Mouse (Mus musculus): Measurements from ENCODE around the gene Brdt.
"Not testable (repeated sequence)": the region's sequence is repeated elsewhere in the genome, so short reads cannot be mapped to it uniquely, and the experiment has no call there.

Brdt gene

GRCm38 (mm10) chr5:107317141-107317540 is 13.8 kb upstream of the Brdt start:
- in situ Hi-C loops (cut with MboI), result loop anchor here (10.0 kb wide), 1 partner anchor 462 kb away; no protein-coding TSS in a partner anchor

DNA sequence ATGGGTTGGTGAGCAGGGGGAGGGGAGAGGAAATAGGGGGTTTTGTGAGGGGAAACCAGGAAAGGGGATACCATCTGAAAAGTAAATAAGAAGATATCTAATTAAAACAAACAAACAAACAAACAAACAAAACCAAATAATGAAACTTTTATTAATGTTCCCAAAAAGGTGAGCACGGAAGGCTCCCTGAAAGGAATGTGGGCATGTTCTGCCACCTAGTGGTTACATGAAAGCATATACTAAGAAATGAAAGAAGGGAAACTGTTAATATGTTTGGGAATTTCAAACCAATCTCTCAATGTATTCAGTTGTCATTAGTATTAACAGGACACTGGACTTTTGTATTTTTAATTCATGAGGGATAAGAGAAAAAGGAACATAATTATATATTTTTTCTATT is 10.3 kb upstream of the Brdt start:
- in situ Hi-C loops (cut with MboI), result no loop called here

DNA sequence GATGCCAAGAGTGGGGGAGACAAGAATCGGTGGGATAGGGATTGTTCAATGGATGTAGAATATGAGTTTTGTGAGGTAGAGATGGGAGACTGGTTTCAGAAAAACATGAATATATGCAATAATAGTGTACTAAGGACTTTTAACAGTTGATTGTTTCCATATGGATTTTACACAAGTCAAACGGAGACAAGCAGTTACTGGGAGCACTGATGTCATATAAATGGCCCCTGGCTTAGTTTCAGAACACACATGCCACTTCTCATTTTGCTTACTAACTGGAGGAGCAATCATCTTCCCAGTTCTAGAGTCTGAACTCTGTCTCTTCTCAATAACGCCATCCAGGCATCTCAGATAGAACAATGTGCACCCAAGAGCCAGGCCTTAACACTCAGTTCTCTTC is 9.4 kb downstream of the Brdt start:
- in situ Hi-C loops (cut with MboI), result no loop called here

- in situ Hi-C loops (cut with MboI), result no loop called here
These were observed 11.9 kb downstream of the Brdt start for GRCm38 (mm10) chr5:107342891-107343290.

- in situ Hi-C loops (cut with MboI), result no loop called here
These were observed 15.3 kb downstream of the Brdt start for GRCm38 (mm10) chr5:107346214-107346613.

- in situ Hi-C loops (cut with MboI), result no loop called here
These were observed 21.6 kb downstream of the Brdt start for GRCm38 (mm10) chr5:107352566-107352965.

DNA sequence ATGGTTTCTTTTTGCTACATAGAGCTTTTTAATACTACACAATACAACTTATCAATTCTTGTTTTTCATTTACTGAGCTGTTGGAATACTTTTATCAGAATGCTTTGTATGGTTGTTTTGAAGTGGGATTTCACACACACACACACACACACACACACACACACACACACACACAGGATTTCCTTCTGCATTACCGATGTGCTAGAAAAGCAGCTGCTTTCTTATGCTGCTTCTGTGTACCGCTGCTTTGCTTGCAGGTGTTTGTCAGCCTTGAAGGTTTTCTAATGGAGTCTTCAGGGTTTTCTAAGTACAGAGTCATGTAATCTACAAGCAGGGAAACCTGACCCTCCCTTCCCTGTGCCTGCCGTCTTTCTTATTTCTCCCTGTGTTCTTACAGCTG is 23.0 kb downstream of the Brdt start:
- in situ Hi-C loops (cut with MboI), result no loop called here

- in situ Hi-C loops (cut with MboI), result no loop called here
These were observed 24.8 kb downstream of the Brdt start for GRCm38 (mm10) chr5:107355801-107356200.

DNA sequence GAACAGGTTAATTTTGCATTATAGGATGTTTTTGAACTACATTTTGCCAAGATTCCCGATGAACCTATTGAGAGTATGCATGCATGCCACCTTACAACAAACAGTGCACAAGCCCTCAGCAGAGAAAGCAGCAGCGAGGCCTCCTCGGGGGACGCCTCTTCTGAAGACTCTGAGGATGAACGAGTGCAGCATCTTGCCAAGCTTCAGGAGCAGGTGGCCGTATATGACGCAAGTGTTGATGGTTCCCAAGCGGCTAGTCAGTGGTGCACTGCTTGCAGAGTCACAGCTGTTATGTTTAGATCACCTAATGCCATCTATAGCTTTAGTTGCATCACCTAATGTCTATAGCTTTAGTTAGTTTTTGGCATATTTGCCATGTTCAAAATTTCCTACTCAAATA is 26.8 kb downstream of the Brdt start:
- in situ Hi-C loops (cut with MboI), result no loop called here

DNA sequence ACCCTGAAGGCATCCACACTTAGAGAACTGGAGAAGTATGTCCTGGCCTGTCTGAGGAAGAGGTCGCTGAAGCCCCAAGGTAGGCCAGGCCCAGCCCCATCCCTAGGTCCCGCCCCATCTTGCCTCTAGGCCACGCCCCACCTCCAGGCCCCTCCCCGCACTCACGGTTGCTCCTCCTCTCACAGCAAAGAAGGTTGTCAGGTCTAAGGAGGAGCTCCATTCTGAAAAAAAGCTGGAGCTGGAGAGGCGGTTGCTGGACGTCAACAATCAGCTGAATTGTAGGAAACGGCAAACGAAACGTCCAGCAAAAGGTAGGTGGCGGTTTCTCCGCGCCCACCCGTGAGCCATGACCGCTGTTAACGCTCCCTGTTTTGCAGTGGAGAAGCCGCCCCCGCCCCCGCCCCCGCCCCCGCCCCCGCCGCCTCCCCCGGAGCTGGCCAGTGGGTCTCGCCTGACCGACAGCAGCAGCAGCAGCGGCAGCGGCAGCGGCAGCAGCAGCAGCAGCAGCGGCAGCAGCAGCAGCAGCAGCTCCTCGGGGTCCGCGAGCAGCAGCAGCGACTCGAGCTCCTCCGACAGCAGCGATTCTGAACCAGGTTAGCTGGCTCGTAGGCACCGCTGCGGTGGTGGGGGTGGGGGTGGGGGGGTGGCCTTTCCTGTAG is 28.6 kb downstream of the Brdt start:
- in situ Hi-C loops (cut with MboI), result no loop called here

DNA sequence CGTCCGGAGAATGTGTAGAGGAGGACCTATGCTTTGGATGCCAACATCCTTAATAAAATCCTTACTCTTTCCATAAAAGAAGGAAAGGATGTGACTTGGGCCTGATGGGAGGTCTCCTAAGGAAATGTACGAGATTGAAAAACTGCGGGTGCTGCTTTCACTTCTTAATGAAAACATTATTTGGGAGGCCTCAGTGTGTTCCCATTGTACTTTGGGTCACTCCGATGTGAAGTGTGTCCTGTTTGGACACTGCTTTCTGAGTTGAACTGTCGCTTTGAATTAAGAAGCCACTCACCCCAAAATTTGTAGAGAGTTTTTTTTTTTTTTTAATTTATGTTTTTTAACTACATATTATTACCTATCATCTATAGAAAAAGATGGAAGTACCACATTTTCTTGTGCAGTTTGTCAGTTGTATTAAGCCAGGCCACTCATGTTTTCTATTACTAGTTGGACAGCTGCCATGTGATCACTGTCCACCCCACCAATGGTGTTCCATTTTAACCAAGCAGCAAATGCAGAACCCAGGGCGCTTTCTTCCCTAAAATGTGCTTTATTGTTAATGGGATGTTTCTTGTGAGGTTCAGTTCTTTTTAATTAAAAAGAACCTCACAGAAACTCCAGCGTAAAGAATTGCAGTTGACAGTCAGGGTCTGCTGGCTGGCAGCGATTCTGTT is 29.2 kb downstream of the Brdt start:
- in situ Hi-C loops (cut with MboI), result no loop called here

DNA sequence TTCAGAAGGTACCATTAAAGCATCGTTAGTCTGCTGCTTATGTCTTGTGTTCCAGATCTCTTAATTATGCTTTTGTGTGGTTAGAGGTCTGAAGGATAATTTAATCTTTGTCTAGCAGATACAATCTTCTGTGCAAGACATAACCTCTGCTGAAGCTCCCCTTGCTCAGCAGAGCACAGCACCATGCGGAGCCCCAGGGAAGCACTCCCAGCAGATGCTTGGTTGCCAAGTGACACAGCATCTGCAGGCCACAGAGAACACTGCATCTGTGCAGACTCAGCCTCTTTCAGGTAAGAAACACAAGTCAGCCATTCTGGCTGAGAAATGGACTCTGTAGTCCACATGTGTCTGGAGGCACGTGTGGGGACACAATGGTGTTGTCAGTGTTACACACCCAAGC is 39.1 kb downstream of the Brdt start:
- in situ Hi-C loops (cut with MboI), result no loop called here

GRCm38 (mm10) chr5:107371335-107371734 is 40.4 kb downstream of the Brdt start:
- in situ Hi-C loops (cut with MboI), result no loop called here

DNA sequence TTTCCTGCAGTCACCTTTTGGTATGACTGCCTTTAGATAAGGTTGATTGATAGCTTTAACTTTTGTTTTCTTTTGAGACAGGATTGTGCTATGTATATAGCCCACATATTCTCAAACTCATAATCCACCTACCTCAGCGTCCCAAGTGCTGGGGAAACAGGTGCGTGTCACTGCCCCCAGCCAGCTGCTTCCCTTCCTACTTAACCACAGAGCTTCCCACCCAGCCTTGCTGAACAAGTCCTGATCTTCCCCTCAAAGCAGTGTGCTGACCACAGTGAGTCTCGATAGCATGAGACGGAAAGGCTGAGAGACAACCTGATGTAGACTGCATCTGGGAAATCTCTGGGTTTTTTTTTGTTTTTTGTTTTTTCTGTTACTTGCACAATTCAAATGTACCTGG is 42.3 kb downstream of the Brdt start:
- in situ Hi-C loops (cut with MboI), result no loop called here

- in situ Hi-C loops (cut with MboI), result not testable (repeated sequence)
These were observed 55.5 kb downstream of the Brdt start for GRCm38 (mm10) chr5:107386448-107386847.

DNA sequence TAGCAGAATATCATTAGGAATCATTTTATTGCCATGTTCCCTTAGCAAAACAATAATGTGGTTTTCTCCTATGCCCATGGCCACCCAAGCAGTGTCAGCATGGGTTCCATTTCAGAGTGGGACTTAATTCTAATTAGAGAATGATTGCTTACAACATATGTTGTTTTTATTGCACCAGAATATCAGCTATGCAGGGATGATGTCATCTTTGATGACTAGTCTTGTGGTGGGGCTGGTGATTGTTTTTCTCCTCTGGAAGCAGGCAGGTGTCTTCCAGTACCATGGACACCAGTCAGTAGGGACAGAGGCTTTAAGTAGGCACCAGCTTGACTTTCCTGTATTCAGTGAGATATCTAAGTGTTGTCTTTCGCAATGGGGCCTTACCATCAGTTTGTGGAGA is 56.8 kb downstream of the Brdt start:
- in situ Hi-C loops (cut with MboI), result no loop called here

GRCm38 (mm10) chr5:107389373-107389772 is 58.4 kb downstream of the Brdt start:
- in situ Hi-C loops (cut with MboI), result no loop called here

GRCm38 (mm10) chr5:107394437-107394836 is 63.5 kb downstream of the Brdt start:
- in situ Hi-C loops (cut with MboI), result no loop called here

- in situ Hi-C loops (cut with MboI), result no loop called here
These were observed 71.5 kb downstream of the Brdt start, which contains the start of gene Ephx4 for GRCm38 (mm10) chr5:107402436-107402835. Ephx4 (plus strand) TSS chr5:107402736.

GRCm38 (mm10) chr5:107403011-107403946 is 72.3 kb downstream of the Brdt start:
- in situ Hi-C loops (cut with MboI), result no loop called here

- in situ Hi-C loops (cut with MboI), result no loop called here
These were observed 73.2 kb downstream of the Brdt start for GRCm38 (mm10) chr5:107403947-107404684.

GRCm38 (mm10) chr5:107405361-107405760 is 74.4 kb downstream of the Brdt start:
- in situ Hi-C loops (cut with MboI), result no loop called here
